Mouse (Mus musculus) stomach, postnatal 0 days (tissue): ENCODE data around the gene Ces1c.

Experiments
- CTCF ChIP-seq: IDR thresholded peaks from 2 replicates; pipeline ENCODE4 v1.5.1; 2016; ENCODE audit warnings: antibody characterized with exemption, low read depth, mild to moderate bottlenecking, moderate library complexity
- EP300 ChIP-seq: optimal IDR thresholded peaks from 2 replicates; pipeline ENCODE3; 2016; ENCODE audit warnings: antibody characterized with exemption

DNA sequence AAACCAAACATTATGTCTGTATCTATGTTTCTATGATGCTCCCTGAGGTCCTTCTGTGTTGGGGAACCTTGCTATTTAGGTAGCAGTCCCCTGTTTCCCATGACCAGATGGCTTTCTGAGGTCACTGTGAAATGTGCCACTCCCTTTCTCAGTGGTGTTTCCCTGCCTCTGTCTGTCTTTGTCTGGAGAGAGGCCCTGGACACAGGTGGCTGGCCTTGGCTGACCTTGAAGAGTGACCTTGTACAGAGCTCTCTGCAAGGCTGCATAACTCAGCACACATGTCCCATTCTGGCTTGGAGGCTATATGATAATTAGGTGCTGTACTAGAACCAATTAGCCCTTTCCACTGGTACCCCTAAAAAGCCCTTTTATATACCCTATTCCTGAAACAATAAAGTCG, 45.5 kb upstream of the Ces1c start:
- TF ChIP-seq CTCF (no peak), EP300 (no peak)
